Mouse (Mus musculus) layer of hippocampus, adult 9-10 months (tissue): ENCODE measurements at regions not wholly inside any gene's neighbourhood (a gene's known extent, or its start where the extent isn't known, plus 50 kb on each side); places are given as distances from the start of the nearest gene placed in this dataset.

Source experiments
- DNase-seq: peaks from one replicate; pipeline ENCODE4 v3.0.0; 2022; ENCODE audit warnings: low spot score

- DNase-seq: peak; percentile 25
Observed at GRCm38 (mm10) chr14:123219590-123219989, 235.8 kb upstream of the Tmtc4 start.

GRCm38 (mm10) chr14:123210241-123210640 lies 226.4 kb upstream of the Tmtc4 start:
- no peak for DNase-seq

GRCm38 (mm10) chr14:123202848-123203247 lies 219.0 kb upstream of the Tmtc4 start:
- no peak for DNase-seq

GRCm38 (mm10) chr14:123202313-123202712 lies 218.5 kb upstream of the Tmtc4 start:
- no peak for DNase-seq

GRCm38 (mm10) chr14:123201426-123202274 lies 217.8 kb upstream of the Tmtc4 start:
- peak; percentile 13 for DNase-seq

GRCm38 (mm10) chr14:123199111-123199510 lies 215.3 kb upstream of the Tmtc4 start:
- DNase-seq: no peak

- DNase-seq: no peak
Observed at GRCm38 (mm10) chr14:123192574-123192973, 208.7 kb upstream of the Tmtc4 start.

GRCm38 (mm10) chr14:123190729-123191128 lies 206.9 kb upstream of the Tmtc4 start:
- no peak for DNase-seq

GRCm38 (mm10) chr14:123187270-123188058 lies 203.6 kb upstream of the Tmtc4 start:
- no peak for DNase-seq

GRCm38 (mm10) chr14:123173183-123173582 lies 189.3 kb upstream of the Tmtc4 start:
- DNase-seq: no peak

GRCm38 (mm10) chr14:123171865-123172264 lies 188.0 kb upstream of the Tmtc4 start:
- no peak for DNase-seq

GRCm38 (mm10) chr14:123163842-123164241 lies 180.0 kb upstream of the Tmtc4 start:
- no peak for DNase-seq

GRCm38 (mm10) chr14:123143489-123144046 lies 159.7 kb upstream of the Tmtc4 start:
- DNase-seq: no peak

GRCm38 (mm10) chr14:123138743-123139705 lies 155.2 kb upstream of the Tmtc4 start:
- DNase-seq: no peak

- DNase-seq: no peak
Observed at GRCm38 (mm10) chr14:123133979-123134378, 150.1 kb upstream of the Tmtc4 start.

- no peak for DNase-seq
Observed at GRCm38 (mm10) chr14:123120361-123120760, 136.5 kb upstream of the Tmtc4 start.

GRCm38 (mm10) chr14:123116337-123116736 lies 132.5 kb upstream of the Tmtc4 start:
- no peak for DNase-seq

GRCm38 (mm10) chr14:123110533-123110932 lies 126.7 kb upstream of the Tmtc4 start:
- no peak for DNase-seq

GRCm38 (mm10) chr14:123100371-123100770 lies 116.5 kb upstream of the Tmtc4 start:
- no peak for DNase-seq

GRCm38 (mm10) chr14:123096086-123096485 lies 112.3 kb upstream of the Tmtc4 start:
- DNase-seq: no peak

GRCm38 (mm10) chr14:123082065-123082464 lies 98.2 kb upstream of the Tmtc4 start:
- DNase-seq: no peak
